Mouse (Mus musculus) MEL (cell line): ENCODE measurements around the gene Brd7.

Experiments used
- CTCF ChIP-seq, 3 experiments: IDR thresholded peaks in 2 of 3; conservative IDR thresholded peaks in 1 of 3; 2 replicates each; pipeline ENCODE4 v1.5.1; 2011 to 2012; ENCODE audit warnings: low read length in 3 of 3, low read depth in 2 of 3, mild to moderate bottlenecking in 2 of 3, improper control_type of control experiment in 1 of 3, inconsistent platforms in 1 of 3, mixed read lengths in 1 of 3, moderate library complexity in 1 of 3; ENCODE audit not compliant: control insufficient read depth in 1 of 3, insufficient read depth in 1 of 3, poor library complexity in 1 of 3, severe bottlenecking in 1 of 3
- E2F4 ChIP-seq: IDR thresholded peaks from 2 replicates; pipeline ENCODE4 v1.6.1; 2011; ENCODE audit warnings: low read depth, low read length, improper control_type of control experiment, borderline replicate concordance
- JUND ChIP-seq: IDR thresholded peaks from 2 replicates; pipeline ENCODE4 v1.6.1; 2011; ENCODE audit warnings: low read depth, mild to moderate bottlenecking, improper control_type of control experiment, low read length
- MAX ChIP-seq: IDR thresholded peaks from 2 replicates; pipeline ENCODE4 v1.6.1; 2011; ENCODE audit warnings: low read length, improper control_type of control experiment
- MYB ChIP-seq: IDR thresholded peaks from 2 replicates; pipeline ENCODE4 v1.6.1; 2011; ENCODE audit warnings: mild to moderate bottlenecking, low read depth, low read length, improper control_type of control experiment
- NELFE ChIP-seq: IDR thresholded peaks from 2 replicates; pipeline ENCODE4 v1.6.1; 2011; ENCODE audit warnings: low read depth, low read length, improper control_type of control experiment
- POLR2A ChIP-seq, 2 experiments: IDR thresholded peaks; 2 replicates each; pipeline ENCODE4 v1.6.1; 2011 to 2012; ENCODE audit warnings: low read length in 2 of 2, mild to moderate bottlenecking in 2 of 2, control low read depth in 1 of 2, improper control_type of control experiment in 1 of 2, low read depth in 1 of 2, moderate library complexity in 1 of 2; ENCODE audit not compliant: control insufficient read depth in 1 of 2, insufficient read depth in 1 of 2, poor library complexity in 1 of 2
- SMC3 ChIP-seq: IDR thresholded peaks from 2 replicates; pipeline ENCODE4 v1.6.1; 2011; ENCODE audit warnings: low read depth, low read length, improper control_type of control experiment
- USF1 ChIP-seq: IDR thresholded peaks from 2 replicates; pipeline ENCODE4 v1.6.1; 2014; ENCODE audit warnings: low read depth, mild to moderate bottlenecking, inconsistent platforms, low read length, improper control_type of control experiment, moderate library complexity
- ZKSCAN1 ChIP-seq: IDR thresholded peaks from 2 replicates; pipeline ENCODE4 v1.6.1; 2012; ENCODE audit warnings: low read depth, mild to moderate bottlenecking, inconsistent platforms, low read length, improper control_type of control experiment, moderate library complexity
- ZNF384 ChIP-seq: IDR thresholded peaks from 2 replicates; pipeline ENCODE4 v1.6.1; 2012; ENCODE audit warnings: low read depth, mild to moderate bottlenecking, inconsistent platforms, low read length, improper control_type of control experiment

DNA sequence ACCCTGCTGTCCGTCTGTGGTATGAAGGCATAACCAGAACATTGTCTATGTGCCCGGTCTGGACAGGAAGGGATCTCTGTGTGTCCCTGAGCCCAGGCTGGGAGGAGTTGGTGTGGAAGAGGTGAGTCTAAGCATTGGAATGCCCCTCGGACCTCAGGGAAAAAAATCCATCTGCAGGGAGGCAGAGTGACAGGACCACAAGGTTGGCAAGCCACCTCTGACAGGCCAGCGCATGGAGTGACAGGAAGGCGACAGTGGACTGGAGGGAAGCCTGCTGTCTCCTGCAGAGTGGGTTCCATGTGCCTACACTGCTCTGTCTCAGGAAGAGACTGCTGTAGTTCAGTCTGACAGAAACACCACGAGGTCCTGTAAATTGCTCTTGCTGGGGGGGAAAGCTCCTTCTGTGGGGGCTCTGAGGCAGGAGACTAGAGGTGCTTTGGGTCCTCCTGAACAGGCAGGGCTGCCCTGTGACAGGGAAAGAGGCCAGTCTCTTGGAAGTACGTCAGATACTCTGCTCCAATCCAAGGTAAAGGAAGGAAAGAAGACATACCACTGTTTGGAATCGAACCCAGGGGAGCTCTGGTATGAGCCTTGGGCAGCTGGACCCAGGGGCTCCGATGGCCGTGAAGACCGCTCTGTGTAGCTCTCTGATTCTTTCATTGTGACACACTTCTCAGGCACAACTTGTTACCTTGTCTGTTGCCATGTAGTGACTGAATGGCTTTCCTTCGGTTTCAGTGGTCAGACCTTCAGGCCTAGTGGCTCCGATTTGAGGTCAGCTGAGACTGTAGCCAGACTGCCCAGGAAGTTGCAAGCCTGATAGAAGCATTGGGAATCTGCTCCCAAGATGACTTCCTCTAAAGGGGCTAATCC lies 78.5 kb downstream of the Brd7 start:
- TF ChIP-seq ZKSCAN1 = no peak
- TF ChIP-seq CTCF (IDR thresholded peaks at IDR 0.05 in 2 of 3, conservative IDR thresholded peaks at IDR 0.05 in 1 of 3; ENCODE audit: control insufficient read depth in 1 of 3, insufficient read depth in 1 of 3, low read depth in 2 of 3, low read length in 3 of 3, poor library complexity in 1 of 3, severe bottlenecking in 1 of 3) = no peak
- TF ChIP-seq E2F4 = no peak
- no peak for TF ChIP-seq SMC3
- no peak for TF ChIP-seq MAX
- TF ChIP-seq MYB = no peak
- TF ChIP-seq POLR2A (IDR thresholded peaks at IDR 0.05; ENCODE audit: control insufficient read depth in 1 of 2, insufficient read depth in 1 of 2, low read depth in 1 of 2, low read length in 2 of 2, poor library complexity in 1 of 2) = no peak
- no peak; the same call in 1 of the 2 replicates for TF ChIP-seq ZNF384
- TF ChIP-seq NELFE = no peak
- TF ChIP-seq JUND = no peak
- no peak for TF ChIP-seq USF1
